Mouse (Mus musculus): ENCODE measurements around the gene Bcar1.
A peak's percentile ranks its signal among the peaks of the same experiment; 100 is the strongest.

Bcar1 gene

DNA sequence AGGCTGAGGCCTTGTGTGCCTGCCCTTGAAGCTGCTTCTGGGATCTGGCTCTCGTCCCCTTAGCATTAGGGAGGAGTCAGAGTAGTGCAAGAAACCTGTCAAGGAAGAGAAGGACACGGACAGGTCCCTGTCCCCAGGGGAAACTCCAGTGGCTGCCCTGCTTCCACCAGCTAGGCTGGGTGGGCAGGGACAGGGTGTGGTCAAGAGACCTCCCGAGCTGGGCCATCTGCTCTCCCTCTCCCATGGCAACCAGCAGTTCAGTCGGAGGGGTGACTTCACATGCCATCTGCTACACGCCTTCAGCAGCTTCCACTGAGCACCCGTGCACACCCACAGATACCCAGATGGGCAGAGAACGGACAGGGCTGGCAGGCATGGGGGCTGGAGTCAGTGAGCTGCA, 7.3 kb downstream of the Bcar1 start:
- DNase-seq (ENCODE audit: low read depth) = no peak

GRCm38 (mm10) chr8:111735791-111736190, 7.8 kb downstream of the Bcar1 start:
- no peak for DNase-seq (ENCODE audit: low read depth)

- peak; percentile 74 for DNase-seq (ENCODE audit: low read depth)
These were observed 8.3 kb downstream of the Bcar1 start for GRCm38 (mm10) chr8:111735335-111735761.

DNA sequence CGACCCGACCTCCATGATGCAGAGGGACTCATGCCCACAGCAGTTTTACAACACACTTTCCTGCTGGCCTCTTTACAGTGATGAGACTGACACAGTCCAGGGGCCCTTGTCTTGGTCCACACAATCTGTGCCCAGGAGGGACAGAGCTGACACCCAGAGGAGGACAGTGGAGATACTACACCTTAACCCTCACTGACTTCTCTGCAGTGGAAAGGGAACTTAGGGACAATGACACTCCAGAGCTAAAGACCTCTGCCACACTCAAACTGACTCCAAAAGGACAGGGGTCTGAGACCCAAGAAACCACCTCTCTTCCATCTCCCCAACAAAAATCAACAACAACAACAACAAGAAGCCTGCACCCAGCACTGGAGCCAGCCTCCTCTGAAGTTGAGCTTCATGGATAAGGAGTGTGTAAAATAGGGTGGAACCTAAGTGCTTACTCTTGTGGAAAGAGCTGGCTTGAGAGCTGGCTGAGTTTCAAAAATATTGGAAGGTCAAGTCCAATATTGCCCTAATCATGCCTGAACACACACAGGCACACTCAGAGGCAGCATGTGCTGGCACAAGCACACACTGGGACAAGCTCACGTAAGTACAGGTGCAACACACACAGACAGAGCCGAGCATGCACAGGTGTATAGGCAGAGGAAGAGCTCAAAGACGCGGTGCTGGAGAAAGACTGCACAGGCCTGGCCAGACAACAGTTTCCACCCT, 9.2 kb downstream of the Bcar1 start:
- DNase-seq (ENCODE audit: low read depth) = no peak

GRCm38 (mm10) chr8:111733581-111734243, 9.9 kb downstream of the Bcar1 start:
- DNase-seq (ENCODE audit: low read depth) = no peak

- no peak for DNase-seq (ENCODE audit: low read depth)
These were observed 11.1 kb downstream of the Bcar1 start for GRCm38 (mm10) chr8:111732406-111733085.

- peak; percentile 88 for DNase-seq (ENCODE audit: low read depth)
These were observed 11.6 kb downstream of the Bcar1 start for GRCm38 (mm10) chr8:111732004-111732403.

GRCm38 (mm10) chr8:111731231-111731977, 12.2 kb downstream of the Bcar1 start:
- DNase-seq (ENCODE audit: low read depth) = no peak

DNA sequence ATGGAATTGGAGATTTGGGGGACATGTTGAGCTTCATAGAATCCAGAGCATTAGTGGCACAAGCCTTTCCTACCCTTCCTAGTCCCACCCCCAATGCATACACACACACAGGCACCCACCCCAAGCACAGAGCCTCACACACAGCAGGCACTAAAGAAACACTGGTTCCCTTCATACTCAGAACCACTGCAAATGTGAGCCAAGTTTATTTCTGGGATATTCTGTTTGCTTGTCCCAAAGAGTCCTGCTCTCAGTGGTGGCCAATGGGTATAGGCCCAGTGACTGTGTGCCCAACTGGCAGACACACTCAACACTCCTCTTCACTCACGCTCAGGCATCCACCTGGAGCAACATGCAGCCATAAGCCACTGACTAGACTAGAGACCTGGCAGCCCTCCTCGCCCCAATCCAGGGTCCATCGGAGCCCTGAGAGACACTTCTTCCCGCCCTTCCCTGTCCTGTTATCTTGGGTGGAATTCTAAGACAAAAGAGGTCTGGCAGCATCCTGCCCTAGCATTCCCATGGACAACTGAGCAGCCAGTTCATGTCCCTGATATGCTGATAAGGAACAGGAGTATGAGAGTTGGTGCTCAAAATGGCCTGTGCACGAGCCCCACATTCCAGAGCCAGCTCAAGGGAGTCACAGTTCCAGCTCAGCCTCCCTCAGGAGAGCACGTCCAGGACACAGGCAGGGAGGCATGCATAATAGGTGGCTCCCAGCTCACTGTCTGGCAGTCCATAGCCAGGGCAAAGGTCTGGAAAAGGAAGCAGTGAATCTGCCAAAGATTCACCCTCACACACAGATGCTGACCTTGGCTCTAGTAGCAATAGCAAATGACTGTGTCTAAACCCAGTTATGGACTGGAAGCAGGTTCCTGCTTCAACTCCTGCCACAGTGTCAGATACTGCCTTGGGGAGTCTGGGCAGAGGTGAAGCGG, 14.1 kb downstream of the Bcar1 start:
- DNase-seq (ENCODE audit: low read depth) = no peak

GRCm38 (mm10) chr8:111728481-111728880, 15.1 kb downstream of the Bcar1 start:
- DNase-seq (ENCODE audit: low read depth) = no peak

DNA sequence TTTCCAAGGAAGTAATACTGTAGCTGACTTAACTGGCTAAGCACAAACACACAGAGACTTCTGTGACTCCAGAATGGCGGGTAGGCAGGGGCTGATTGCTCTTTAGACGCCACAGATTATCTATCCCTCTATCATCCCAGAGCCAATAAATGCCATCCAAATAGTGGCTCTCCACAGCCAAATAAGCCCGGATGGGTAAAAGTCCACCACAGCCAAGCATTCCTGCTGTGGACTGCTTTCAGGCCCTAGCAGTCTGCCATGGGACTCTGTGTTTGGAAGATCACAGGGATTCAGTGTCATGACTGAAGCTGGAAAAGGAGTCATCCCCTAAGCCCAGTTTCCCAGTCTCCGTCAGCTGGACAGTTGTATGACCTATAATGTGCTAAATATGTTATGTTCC, 16.1 kb downstream of the Bcar1 start:
- DNase-seq (ENCODE audit: low read depth) = no peak

DNA sequence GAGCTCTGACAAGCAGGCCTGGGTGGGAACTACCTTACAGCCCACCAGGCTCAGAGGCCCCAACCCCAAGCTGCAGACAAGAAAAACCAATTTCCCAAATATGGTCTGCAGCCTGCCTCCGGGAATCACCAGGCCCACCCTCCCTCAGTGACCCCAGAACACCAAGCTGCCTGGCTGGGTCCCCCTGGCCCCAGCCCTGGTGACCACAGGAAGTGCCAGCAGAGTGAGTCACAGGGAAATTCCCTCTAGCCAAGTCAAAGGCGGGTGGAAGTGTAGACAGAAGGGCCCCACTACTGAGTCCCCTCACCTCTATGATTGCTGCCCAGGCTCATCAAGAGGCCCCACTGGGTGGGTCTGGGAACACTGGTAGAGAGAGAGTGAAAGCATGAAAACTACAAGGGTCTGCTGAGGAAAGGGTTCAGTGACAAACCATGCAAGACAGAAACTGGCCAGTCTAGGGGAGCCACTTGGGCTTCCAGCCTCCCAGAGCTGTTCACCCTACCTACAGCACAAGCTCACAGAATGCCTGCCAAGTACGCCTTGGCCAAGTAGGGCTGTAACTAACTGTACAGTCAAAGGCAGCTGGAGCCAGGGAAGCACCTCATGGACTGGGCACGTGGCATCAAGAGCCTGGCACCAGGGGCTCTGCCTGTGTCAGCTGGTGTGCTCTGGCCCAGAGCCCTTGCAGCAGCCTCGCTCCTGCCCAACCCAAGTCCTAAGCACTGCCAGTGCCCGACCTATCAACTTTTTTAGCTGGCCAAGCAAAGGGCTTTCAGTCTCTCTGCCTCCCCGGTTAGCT, 17.3 kb downstream of the Bcar1 start:
- peak; percentile 82 for DNase-seq (ENCODE audit: low read depth)

- no peak for DNase-seq (ENCODE audit: low read depth)
These were observed 18.3 kb downstream of the Bcar1 start for GRCm38 (mm10) chr8:111725341-111725740.

GRCm38 (mm10) chr8:111720115-111720544, 23.5 kb downstream of the Bcar1 start:
- peak; percentile 83 for DNase-seq (ENCODE audit: low read depth)

DNA sequence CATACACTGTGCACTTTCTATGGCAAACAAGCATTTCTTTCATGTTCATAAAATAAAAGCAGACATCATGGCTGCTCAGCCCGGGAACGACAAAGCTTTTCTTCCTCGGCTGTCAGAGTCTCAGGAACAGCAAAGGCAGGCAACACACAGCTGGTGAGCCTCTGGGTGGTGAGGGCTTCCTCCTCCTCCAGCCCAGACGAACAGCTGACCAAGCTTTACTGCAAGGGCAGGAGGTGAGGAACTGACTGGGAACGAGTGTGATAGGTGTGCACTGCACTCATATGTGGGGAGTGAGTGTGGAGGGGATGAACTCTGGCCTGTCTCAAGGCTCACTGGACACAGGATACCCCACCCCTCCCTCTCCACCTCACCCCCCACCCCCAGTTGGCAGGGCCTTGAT, 24.7 kb downstream of the Bcar1 start:
- DNase-seq (ENCODE audit: low read depth) = no peak

DNA sequence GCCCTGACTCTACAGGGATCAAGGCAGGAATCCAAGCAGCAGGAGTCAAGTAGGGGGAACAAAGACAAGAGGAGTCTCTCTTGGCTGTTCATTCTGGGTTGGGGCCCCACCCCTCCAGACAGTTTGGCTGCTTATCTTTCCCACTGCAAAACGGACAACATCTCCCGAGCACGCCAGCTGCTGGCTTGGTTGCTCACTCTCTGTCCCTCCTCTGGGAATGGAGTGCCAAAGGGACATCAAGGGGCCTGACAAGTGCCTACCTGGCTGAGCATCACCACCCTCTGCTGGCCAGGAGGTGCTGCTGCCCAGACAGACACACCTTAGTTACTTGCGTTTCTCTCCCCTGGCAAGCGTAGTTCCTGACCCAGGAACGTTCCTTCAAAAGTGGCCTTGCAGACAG, 25.7 kb downstream of the Bcar1 start:
- DNase-seq (ENCODE audit: low read depth) = no peak

GRCm38 (mm10) chr8:111717488-111717792, 26.2 kb downstream of the Bcar1 start:
- no peak for DNase-seq (ENCODE audit: low read depth)

GRCm38 (mm10) chr8:111716603-111717487, 26.8 kb downstream of the Bcar1 start:
- no peak for DNase-seq (ENCODE audit: low read depth)

- DNase-seq (ENCODE audit: low read depth) = no peak
These were observed 28.1 kb downstream of the Bcar1 start for GRCm38 (mm10) chr8:111715514-111715913.

DNA sequence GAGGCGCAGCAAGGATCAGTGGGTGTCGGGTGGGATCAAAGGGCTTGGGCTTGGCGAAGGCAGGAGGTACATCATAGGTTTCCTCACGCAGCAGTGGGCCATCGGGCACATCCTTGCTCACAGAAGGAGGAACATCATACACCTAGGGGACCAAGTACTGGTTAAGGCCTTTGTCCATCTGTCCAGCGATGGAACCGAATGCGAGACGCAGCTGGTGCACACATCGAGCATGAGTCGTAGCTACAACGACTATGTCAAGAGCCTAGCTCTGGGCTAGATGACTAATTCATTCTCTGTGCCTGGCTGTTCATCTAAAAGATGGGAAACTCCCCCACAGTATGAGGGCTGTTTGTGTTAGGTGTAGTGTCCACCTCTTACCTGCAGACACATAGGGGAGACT, 29.3 kb downstream of the Bcar1 start:
- no peak for DNase-seq (ENCODE audit: low read depth)
